Mouse (Mus musculus): ENCODE results near the gene Pfdn6.
"Not testable (repeated sequence)": the region's sequence is repeated elsewhere in the genome, so short reads cannot be mapped to it uniquely, and the experiment has no call there.

Gene Pfdn6

GRCm38 (mm10) chr17:33955555-33956214 is 15.5 kb upstream of the Pfdn6 start, which contains the start of the genes Vps52 and Rps18:
TSS of gene Vps52 (plus strand) at chr17:33955812.
TSS of gene Rps18 (minus strand) at chr17:33956001.
- DNase-seq (ENCODE audit: low read depth): peak; percentile 88

DNA sequence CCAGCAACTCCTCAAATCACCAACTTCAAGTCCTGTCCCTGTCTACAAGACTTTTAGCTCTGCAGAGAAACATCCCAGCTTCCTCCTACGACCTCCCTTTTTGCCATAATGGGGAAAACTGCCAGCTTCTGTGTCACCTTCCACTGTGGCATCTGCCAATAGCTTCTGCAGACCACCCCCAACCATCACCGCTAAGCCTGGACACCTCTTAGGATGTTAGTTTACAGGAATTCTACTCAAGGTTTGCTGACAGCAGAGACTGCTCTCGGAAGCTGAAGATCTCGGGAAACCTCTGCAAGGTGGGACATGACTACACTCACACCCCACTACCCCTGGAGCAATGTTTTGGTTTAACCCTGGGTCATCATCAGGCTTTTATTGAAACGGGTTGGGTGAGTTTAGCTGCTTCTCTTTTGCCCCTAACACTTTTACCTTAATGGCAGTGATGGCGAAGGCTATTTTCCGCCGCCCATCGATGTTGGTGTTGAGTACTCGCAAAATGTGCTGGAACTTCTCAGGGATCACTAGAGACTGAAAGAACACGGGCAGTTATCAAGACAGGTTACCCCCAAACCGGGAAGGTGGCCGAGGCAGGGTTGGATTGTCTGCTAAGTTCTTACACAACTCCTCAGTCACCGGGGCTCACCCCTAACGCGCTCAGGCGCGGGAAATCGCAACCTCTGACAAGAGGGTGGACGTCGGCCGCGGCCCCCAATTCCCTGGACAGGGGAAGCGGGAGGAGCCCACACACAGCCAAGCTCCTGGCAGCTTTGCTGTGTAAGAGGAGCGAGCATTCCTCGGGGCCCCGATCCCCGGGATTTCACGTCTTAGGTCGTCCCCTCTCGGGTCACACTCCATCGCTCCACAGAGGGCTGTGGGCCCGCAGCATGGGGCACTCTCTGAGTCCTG is 14.8 kb upstream of the Pfdn6 start:
- no peak for DNase-seq (ENCODE audit: low read depth)

- DNase-seq (ENCODE audit: low read depth): no peak
These were observed 13.9 kb upstream of the Pfdn6 start for GRCm38 (mm10) chr17:33953961-33954565.

DNA sequence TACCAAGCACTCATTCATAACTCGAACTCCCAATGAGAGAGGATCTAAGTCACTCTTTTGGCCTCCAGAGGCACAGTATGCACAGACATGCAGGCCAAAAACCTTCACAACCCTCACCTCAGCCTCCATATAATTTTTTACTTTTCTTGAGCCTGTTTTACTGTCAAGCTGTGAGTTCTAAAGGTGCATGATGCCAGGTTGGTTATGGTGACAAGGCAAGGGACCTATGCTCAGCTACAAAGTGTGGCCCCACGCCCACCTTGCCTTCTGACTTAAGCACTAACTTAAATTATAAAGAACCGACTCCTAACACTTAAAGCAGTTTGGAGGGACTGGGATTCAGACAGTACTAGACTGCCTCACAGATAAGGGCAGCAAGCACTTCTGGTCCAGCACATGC is 13.2 kb upstream of the Pfdn6 start:
- no peak for DNase-seq (ENCODE audit: low read depth)

DNA sequence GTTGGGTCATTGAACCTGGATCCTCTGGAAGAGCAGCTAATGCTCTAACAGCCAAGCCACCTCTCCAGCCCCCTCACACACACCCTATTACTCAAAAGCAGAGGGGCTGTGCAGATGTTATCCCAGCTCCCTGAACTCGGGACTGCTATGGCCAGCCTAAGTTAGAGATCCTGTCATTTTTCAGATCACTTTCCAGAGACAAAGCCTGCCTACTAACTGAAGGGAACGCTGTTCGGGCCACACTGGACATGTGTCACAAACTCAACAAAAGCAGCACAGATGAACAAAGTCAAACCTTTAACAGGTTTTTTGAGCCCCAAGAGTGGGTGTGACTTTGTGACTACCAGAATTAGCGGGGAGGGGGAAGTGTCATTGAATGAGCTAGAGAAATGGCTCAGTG is 12.7 kb upstream of the Pfdn6 start:
- DNase-seq (ENCODE audit: low read depth): no peak

DNA sequence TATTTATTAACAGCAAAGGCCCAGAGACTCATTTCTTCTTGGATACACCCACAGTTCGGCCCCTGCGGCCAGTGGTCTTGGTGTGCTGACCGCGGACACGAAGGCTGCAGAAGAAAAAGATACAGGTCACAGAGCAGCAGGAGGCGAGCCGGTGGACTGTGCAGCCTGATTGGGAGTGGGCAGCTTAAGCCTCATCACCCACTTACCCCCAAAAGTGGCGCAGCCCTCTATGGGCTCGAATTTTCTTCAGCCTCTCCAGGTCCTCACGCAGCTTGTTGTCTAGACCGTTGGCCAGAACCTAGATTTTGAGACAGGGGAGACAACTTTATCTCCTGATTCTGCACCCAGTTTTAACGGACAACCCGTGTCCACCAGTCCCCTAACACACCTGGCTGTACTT is 11.9 kb upstream of the Pfdn6 start:
- DNase-seq (ENCODE audit: low read depth): not testable (repeated sequence)

DNA sequence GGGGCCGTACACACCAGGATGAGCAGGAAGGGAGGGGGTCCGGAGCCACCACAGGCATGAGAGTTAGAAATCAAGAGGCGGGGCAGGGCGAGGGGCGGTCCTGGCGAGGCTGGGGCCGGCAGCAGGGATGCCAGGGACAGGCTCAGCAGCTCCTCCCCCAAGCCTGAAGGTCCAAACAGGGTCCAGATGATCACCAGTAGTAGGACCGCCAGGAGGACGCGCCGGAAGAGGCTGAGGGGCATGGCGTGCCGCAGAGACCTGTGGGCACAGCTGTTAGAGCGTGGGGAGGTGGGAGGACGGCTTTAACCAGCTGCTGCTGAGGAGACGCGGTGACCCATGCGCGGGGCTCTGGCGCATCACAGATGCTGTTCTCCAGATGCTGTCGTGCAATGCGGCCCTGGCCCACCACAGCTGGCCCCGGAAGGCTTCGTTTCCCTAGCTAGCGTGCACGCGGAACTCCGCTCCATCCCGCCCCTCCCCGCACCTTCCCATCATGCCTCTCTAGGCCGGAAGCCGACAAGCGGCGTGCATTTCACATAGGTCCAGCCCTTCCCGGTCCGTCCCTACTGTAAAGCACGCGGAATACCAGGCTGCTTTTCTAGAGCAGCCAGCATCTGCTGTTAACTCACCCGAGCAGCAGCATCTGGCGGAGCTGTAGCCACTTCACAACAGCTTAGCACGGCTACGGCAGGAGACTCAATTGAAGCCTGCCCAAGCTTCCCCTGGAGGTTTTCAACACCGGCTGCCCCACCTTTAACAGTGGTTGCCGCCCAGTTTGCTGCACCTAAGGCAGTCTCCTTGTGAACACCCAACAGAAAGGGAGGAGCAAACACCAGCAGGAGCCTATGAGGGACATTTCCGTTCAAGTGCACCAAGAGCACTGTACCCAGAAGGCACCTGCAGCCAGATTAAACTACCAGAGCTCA is 11.1 kb upstream of the Pfdn6 start, which contains the start of gene B3galt4:
B3galt4 (minus strand) TSS at position 468 of the 926 bp plus-strand sequence.
- DNase-seq (ENCODE audit: low read depth): peak; percentile 84

- no peak for DNase-seq (ENCODE audit: low read depth)
These were observed 10.0 kb upstream of the Pfdn6 start for GRCm38 (mm10) chr17:33950131-33950625.

DNA sequence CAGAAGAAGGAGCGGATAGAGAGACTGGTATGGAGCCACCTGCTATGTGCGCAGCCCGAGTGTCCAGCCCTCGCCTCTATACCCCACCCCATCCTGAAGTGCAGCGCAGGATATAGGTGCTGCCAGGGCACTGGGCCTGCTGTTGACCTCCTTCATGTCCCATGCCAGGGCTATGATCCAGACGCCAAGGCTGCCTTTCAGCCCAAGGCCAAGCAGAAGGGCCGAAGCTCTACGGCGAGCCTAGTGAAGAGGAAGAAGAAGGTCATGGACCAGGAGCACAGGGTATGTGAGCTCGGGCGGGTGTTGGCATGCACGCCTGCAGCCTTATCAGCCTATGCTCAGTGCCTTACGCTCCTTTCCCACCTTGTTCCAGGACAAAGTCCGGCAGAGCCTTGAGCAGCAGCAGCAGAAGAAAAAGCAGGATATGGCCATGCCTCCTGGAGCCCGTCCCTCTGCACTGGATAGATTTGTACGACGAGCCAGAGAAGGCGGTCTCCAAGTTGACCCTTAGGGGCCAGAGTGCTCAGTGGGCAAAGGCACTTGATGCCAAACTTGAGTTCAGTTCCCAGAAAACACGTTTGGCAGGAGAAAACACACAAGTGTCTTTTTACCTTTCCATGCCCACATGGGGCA is 8.9 kb upstream of the Pfdn6 start:
- DNase-seq (ENCODE audit: low read depth): no peak

DNA sequence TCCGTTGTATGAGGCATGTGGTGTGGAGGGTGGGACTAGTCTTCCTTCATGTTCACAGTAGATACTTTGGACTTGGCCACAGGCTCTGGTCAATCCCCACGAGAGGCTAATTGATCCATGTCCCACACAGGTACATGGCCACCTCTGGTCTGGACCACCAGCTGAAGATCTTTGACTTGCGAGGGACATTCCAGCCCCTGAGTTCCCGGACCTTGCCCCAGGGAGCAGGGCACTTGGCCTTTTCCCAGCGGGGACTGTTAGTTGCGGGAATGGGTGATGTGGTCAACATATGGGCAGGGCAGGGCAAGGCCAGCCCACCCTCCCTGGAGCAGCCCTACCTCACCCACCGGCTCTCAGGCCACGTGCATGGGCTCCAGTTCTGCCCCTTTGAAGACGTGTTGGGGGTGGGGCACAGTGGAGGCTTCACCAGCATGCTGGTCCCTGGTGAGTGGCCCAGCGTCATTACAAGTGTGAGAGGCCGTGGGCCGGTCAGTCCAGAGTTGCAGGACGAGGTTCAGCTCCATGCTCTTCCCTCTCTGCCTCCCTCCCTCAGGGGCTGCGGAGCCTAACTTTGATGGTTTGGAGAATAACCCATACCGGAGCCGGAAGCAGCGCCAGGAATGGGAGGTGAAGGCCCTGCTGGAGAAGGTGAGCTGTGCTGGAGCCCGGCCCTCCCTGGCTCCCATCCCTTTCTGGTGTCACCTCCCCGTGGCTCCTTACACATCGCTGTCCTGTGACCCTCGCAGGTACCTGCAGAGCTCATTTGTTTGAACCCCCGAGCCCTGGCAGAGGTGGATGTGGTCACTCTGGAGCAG is 8.2 kb upstream of the Pfdn6 start:
- no peak for DNase-seq (ENCODE audit: low read depth)

DNA sequence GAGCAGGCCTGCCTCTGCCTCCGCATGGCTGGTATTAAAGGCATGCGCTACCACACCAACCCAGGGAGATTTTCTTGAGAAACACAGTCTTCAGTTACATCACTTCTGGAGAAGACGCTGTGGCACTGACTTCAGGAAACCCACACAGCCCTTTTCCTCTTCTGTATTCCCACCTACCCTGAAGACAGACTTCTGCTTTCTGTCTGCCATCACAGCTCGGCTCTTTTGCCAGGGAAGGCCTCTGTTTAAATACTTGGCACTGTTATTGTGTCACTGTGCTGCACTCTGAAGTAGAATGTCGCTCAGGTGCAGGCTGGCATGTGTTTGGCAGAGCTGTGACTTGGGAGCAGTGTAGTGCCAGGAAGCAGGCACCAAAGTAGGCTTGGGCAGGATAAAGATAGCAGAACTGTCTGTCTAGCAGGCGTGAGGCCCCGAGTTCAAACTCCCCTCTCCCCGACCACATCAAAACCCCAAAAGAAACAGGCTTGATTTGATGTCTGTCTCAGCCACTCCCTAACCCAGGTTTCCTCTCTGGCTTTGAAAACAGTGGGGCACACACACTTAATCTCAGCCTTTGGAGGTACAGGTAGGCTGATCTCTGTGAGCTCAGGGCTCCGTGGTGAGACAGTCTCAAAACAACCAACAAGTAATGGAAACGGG is 7.4 kb upstream of the Pfdn6 start:
- no peak for DNase-seq (ENCODE audit: low read depth)

GRCm38 (mm10) chr17:33943454-33943853 is 3.3 kb upstream of the Pfdn6 start:
- DNase-seq (ENCODE audit: low read depth): no peak

GRCm38 (mm10) chr17:33941381-33941780 is 1.2 kb upstream of the Pfdn6 start:
- no peak for DNase-seq (ENCODE audit: low read depth)

GRCm38 (mm10) chr17:33940981-33941380 is 838 bp upstream of the Pfdn6 start:
- DNase-seq (ENCODE audit: low read depth): no peak

DNA sequence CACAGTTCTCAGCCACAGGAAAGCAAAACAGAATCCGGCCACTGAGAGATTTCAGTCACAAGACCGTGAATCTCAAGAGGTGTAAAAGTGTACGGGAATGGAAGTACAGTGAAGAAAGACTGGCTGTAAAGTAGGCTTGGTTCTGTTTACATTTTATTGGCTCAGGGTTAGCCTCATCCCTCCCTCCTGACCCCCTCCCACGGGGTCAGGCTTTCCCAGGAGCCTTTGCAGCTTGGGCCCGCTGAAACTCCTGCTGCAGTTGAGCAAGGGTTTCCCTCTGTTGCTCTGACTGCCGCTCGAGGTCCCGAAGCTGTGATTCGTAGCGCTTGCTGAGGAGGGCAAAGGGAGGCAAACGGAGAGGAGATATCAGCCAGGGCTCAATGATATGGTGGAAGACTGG is 1.4 kb downstream of the Pfdn6 start:
- DNase-seq (ENCODE audit: low read depth): no peak

DNA sequence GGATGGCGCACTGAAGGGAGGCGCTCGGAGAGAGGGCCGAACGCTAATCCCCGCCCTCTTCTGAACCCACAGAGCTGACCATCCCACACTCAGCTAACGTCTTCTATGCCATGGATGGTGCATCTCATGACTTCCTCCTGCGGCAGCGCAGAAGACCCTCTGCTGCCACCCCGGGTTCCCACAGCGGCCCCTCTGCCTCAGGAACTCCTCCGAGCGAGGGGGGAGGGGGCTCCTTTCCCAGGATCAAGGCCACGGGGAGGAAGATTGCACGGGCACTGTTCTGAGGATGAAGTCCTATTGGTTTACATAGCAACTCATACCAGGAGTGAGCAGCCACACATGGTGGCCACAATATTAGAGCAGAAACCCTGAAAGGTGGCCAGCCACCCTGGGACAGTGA is 3.1 kb downstream of the Pfdn6 start:
- no peak for DNase-seq (ENCODE audit: low read depth)

- no peak for DNase-seq (ENCODE audit: low read depth)
These were observed 4.6 kb downstream of the Pfdn6 start for GRCm38 (mm10) chr17:33935422-33936055.

DNA sequence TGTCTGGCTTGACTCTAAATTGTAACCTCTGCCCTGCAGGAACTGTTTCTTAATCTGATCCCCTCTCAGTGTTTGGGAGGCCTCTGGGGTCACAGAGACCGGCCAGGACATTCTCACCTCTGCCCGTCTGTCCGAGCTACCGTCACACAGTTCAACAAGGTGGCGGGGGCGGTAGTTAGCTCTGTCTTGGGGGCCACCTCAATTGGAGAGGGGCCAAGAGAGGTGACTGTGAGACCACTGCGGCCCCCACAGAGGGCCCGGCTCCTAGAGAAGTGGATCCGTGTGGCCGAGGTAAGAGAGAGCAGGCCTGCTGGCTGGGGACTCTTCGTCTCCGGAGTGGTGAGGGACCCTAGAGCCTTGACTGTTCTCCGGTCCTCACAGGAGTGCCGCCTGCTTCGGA is 7.2 kb downstream of the Pfdn6 start:
- DNase-seq (ENCODE audit: low read depth): no peak

GRCm38 (mm10) chr17:33932448-33932847 is 7.7 kb downstream of the Pfdn6 start:
- DNase-seq (ENCODE audit: low read depth): no peak

All from c-Kit-positive CD71-negative TER-119-negative erythroid progenitor cells, embryonic 14.5 days (primary cell).